Mouse (Mus musculus) cortical plate, adult 2 months (tissue): ENCODE measurements around the gene Fjx1. TPM values are rescaled to one million over a fixed set of nuclear protein-coding genes. Genes with fewer than 3 reads are reported as not detected.

Experiments
- H3K27ac ChIP-seq: fragments of 200-500 bp; 2 replicates; pipeline ENCODE4 v1.5.1; 2012; ENCODE audit warnings: low read length, control low read depth, inconsistent platforms; ENCODE audit not compliant: insufficient read depth
- H3K4me1 ChIP-seq: fragments of 200-500 bp; 2 replicates; pipeline ENCODE4 v1.6.1; 2011; ENCODE audit warnings: low read length; ENCODE audit not compliant: control insufficient read depth, insufficient read depth
- H3K4me3 ChIP-seq: fragments of 200-500 bp; 2 replicates; pipeline ENCODE4 v1.5.1; 2011; ENCODE audit warnings: mild to moderate bottlenecking, low read length, control low read depth; ENCODE audit not compliant: insufficient read depth
- CTCF ChIP-seq: fragments of 200-500 bp; IDR thresholded peaks from 2 replicates; pipeline ENCODE4 v1.5.1; 2011; ENCODE audit warnings: mild to moderate bottlenecking, control low read depth, low read length; ENCODE audit not compliant: insufficient read depth; ENCODE audit errors: extremely low read depth
- POLR2A ChIP-seq: fragments of 200-500 bp; IDR thresholded peaks from 2 replicates; pipeline ENCODE4 v1.6.1; 2011; ENCODE audit warnings: mild to moderate bottlenecking, low read length, control low read depth; ENCODE audit not compliant: insufficient read depth; ENCODE audit errors: extremely low read depth
- polyA plus RNA-seq: library from polyadenylated mRNA; depleted of rRNA; stranded (reverse); fragments of >200 nt; gene quantifications from 2 replicates; pipeline ENCODE4 v1.2.3, GENCODE M21; 2012

Fjx1 gene
- polyA plus RNA-seq, 1 experiment: 55.2 TPM

- no peaks in the 10 kb centered on the region for H3K4me1 ChIP-seq
- H3K4me3 ChIP-seq: no peak overlapping the region
- H3K27ac ChIP-seq: no peak overlapping the region
- TF ChIP-seq CTCF (no peak), POLR2A (no peak)
These were observed 1.1 kb upstream of the Fjx1 start for GRCm38 (mm10) chr2:102453447-102453846.

- H3K4me1 ChIP-seq: no peaks in the 10 kb centered on the region
- H3K27ac ChIP-seq: peak overlapping the region; percentile 76
- H3K4me3 ChIP-seq: peak overlapping the region; percentile 62
- TF ChIP-seq CTCF (no peak), POLR2A (no peak)
These were observed 1.3 kb downstream of the Fjx1 start for GRCm38 (mm10) chr2:102450761-102451670.

GRCm38 (mm10) chr2:102450248-102450760, 2.0 kb downstream of the Fjx1 start:
- Histone ChIP-seq H3K27ac (peak overlapping the region; percentile 76), H3K4me1 (no peaks in the 10 kb centered on the region), H3K4me3 (peak overlapping the region; percentile 62)
- TF ChIP-seq POLR2A: no peak
- TF ChIP-seq CTCF: no peak

DNA sequence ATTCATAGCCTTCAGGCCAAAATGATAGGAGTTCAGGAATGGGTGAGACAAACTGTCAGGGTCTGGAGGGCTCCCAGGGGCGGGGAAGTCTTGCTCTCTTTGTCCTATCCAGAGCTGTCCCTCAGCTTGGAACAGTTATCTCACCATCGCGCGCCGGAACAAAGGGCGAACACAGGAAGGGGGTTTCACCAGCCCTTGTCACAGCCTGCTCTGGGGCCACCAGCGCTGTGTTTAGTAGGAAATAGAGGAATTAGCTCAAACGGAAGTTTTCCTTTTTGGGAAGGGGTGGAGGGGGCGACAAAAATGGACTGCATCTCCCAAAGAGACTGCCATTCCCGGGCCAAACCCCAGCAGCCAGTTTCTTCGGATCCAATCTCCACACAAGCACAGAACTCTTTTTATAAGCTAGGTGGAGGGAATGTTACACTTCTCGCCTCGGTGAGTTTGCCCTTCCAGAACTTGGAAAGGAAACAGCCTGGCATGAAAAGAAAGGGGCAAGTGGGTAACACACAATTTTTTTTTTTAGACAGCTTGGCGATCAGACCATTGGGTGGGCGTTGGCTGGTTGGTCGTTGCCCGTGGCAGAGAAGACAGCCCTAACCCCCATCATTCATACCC, 2.6 kb downstream of the Fjx1 start:
- no peak for TF ChIP-seq CTCF
- H3K27ac ChIP-seq: peak overlapping the region; percentile 76; the same call in 1 of the 2 replicates
- no peaks in the 10 kb centered on the region for H3K4me1 ChIP-seq
- peak overlapping the region; percentile 62 for H3K4me3 ChIP-seq

DNA sequence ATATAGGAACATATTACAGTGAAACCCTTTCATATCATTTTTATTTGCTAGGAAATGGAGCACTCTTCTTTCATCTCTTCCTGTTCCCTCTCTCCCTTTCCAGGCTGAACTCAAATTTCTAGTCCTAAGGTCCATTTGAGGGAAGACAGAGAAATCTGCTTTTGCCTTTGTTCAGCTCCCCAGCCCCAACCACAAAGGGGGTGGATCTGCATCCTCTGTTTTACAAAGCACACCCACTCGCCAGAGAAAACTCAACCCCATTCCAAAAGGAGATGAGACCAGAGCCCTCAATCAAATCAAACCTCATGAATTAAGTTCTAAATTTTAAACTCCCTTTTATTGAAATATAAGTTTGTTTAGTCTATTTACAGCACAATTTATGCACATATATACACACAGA, 3.2 kb downstream of the Fjx1 start:
- Histone ChIP-seq H3K4me3 (no peak overlapping the region), H3K4me1 (no peaks in the 10 kb centered on the region), H3K27ac (no peak overlapping the region)
- no peak for TF ChIP-seq CTCF
- no peak for TF ChIP-seq POLR2A

- Histone ChIP-seq H3K27ac (no peak overlapping the region), H3K4me1 (no peaks in the 10 kb centered on the region), H3K4me3 (no peak overlapping the region)
- TF ChIP-seq POLR2A (no peak), CTCF (no peak)
These were observed 4.5 kb downstream of the Fjx1 start for GRCm38 (mm10) chr2:102447831-102448230.

DNA sequence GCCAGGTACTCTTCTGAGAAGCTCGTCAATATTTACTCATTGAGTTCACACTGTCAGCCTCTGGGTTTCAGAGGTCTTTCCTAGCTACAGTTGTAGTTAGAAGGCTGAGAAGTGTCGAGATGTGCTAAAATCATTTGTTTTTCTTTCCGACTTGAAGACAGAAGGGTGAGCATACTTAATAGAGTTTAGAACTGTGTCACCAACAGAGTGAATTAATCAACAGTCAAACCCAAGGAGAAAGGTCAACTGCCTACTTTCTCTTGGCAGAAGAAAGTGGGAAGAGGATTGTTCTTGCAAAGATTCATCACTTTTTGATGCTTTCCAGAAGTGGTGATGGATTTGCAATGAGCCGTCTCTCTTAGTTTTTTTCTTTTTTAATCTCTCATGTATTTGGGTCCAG, 5.4 kb downstream of the Fjx1 start:
- no peaks in the 10 kb centered on the region for H3K4me1 ChIP-seq
- no peak overlapping the region for H3K4me3 ChIP-seq
- no peak overlapping the region for H3K27ac ChIP-seq
- no peak for TF ChIP-seq CTCF
- TF ChIP-seq POLR2A: no peak

DNA sequence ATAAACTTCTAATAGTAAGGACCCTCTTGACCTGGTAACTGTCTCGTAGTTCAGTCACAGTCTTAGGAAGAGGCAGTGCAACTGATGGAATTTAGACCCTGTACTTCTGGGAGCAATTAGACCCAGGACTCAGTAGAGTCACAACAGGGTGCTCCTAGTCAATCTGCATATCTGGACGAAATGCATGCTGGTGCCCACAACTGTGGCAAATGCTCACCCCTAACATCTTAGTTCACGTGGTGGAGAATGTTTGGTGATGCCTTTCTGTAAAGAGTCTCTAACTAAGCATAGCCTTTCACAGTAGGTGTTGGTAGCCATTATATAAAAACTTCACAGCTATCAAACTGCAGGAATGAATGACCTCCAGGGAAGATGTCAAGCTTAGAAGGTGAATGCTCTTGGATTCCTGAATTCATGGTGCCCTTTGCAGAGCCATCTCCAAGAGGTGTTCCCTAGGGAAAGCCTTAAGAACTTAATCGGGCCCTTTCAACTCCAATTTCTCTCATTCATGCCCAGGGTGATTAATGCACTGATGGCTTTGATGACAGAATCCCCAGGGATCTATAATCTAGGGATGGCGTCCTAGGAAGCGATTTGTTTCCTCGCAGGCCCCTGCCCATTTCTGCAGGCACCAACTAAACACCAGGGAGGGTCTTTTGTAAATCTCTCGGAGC, 14.8 kb downstream of the Fjx1 start:
- H3K4me1 ChIP-seq: peaks cover 4% of the 10 kb centered on the region
- no peak overlapping the region for H3K4me3 ChIP-seq
- no peak overlapping the region for H3K27ac ChIP-seq
- TF ChIP-seq POLR2A (no peak), CTCF (no peak)

- TF ChIP-seq CTCF (no peak), POLR2A (no peak)
- Histone ChIP-seq H3K4me1 (peaks cover 4% of the 10 kb centered on the region), H3K27ac (no peak overlapping the region), H3K4me3 (no peak overlapping the region)
These were observed 18.4 kb downstream of the Fjx1 start for GRCm38 (mm10) chr2:102433879-102434278.
